In genomic region chr3:151891336-151891735, GRCm38 (mm10) we compare ENCODE assay signal across 10 mouse cellular contexts. TPM values are rescaled to one million over a fixed set of nuclear protein-coding genes. Genes with fewer than 3 reads are reported as not detected.
A peak's percentile ranks its signal among the peaks of the same experiment; 100 is the strongest.
DNase-seq lines count a peak whose midpoint lies in the region; ATAC-seq lines count a peak whose summit lies in the region.
"Had no signal": no experiment of that assay in that cellular context is flagged by ENCODE, and none has a peak within 500 bp of the region (broad histone marks: within the 10 kb centered on the region; RNA-seq: fewer than 3 reads in every experiment).

No protein-coding gene starts in this region.

- H3K27me3 ChIP-seq in heart, embryonic 16.5 days (ENCODE audit: control insufficient read depth, insufficient read depth, low read length), result no peaks in the 10 kb centered on the region
- H3K27me3 ChIP-seq in heart, embryonic 10.5 days (ENCODE audit: insufficient read depth, poor library complexity, severe bottlenecking), result no peaks in the 10 kb centered on the region
- H3K27me3 ChIP-seq in midbrain, embryonic 14.5 days (ENCODE audit: control insufficient read depth, insufficient read depth, low read length), result no peaks in the 10 kb centered on the region
- no peaks in the 10 kb centered on the region for H3K27me3 ChIP-seq in midbrain, embryonic 16.5 days (ENCODE audit: control insufficient read depth, insufficient read depth, low read depth, low read length)
- H3K27me3 ChIP-seq in embryonic facial prominence, embryonic 13.5 days, result no peaks in the 10 kb centered on the region
- no peaks in the 10 kb centered on the region for H3K27me3 ChIP-seq in stomach, embryonic 15.5 days (replicated peaks)
- H3K27me3 ChIP-seq: liver, embryonic 12.5 days had no signal

- no peaks in the 10 kb centered on the region for H3K36me3 ChIP-seq in heart, embryonic 16.5 days (ENCODE audit: control insufficient read depth, insufficient read depth)
- H3K36me3 ChIP-seq in heart, embryonic 10.5 days, result no peaks in the 10 kb centered on the region
- no peaks in the 10 kb centered on the region for H3K36me3 ChIP-seq in midbrain, embryonic 14.5 days (ENCODE audit: control insufficient read depth, insufficient read depth, low read length)
- H3K36me3 ChIP-seq in midbrain, embryonic 16.5 days (ENCODE audit: control insufficient read depth, insufficient read depth, low read length), result no peaks in the 10 kb centered on the region
- no peaks in the 10 kb centered on the region for H3K36me3 ChIP-seq in embryonic facial prominence, embryonic 13.5 days
- no peaks in the 10 kb centered on the region for H3K36me3 ChIP-seq in stomach, embryonic 15.5 days
- H3K36me3 ChIP-seq: liver, embryonic 12.5 days had no signal

- H3K4me1 ChIP-seq in heart, embryonic 16.5 days (ENCODE audit: control insufficient read depth, insufficient read depth, low read length), result peaks cover 23% of the 10 kb centered on the region
- H3K4me1 ChIP-seq in heart, embryonic 10.5 days, result peaks cover 18% of the 10 kb centered on the region; the same call in 1 of the 2 replicates
- H3K4me1 ChIP-seq in midbrain, embryonic 14.5 days (ENCODE audit: control insufficient read depth, insufficient read depth, low read length), result no peaks in the 10 kb centered on the region
- H3K4me1 ChIP-seq in midbrain, embryonic 16.5 days (ENCODE audit: control insufficient read depth, insufficient read depth, low read length), result 0 out of 2 replicates have a peak, but pooled peaks cover 4% of the 10 kb centered on the region
- H3K4me1 ChIP-seq in embryonic facial prominence, embryonic 13.5 days, result peaks cover 40% of the 10 kb centered on the region
- H3K4me1 ChIP-seq in stomach, embryonic 15.5 days, result peaks cover 13% of the 10 kb centered on the region; the same call in 1 of the 2 replicates
- H3K4me1 ChIP-seq: liver, embryonic 12.5 days had no signal

- no peak overlapping the region for H3K27ac ChIP-seq in heart, embryonic 16.5 days (ENCODE audit: low read length)
- H3K27ac ChIP-seq in heart, embryonic 10.5 days, result no peak overlapping the region
- no peak overlapping the region for H3K27ac ChIP-seq in midbrain, embryonic 14.5 days (replicated peaks; ENCODE audit: low read depth, low read length)
- no peak overlapping the region for H3K27ac ChIP-seq in midbrain, embryonic 16.5 days (ENCODE audit: low read length)
- peak overlapping the region; percentile 90 for H3K27ac ChIP-seq in embryonic facial prominence, embryonic 13.5 days
- peak overlapping the region; percentile 86 for H3K27ac ChIP-seq in stomach, embryonic 15.5 days
- H3K27ac ChIP-seq: liver, embryonic 12.5 days; macrophage had no signal

- no peak overlapping the region for H3K9ac ChIP-seq in heart, embryonic 16.5 days (ENCODE audit: low read length)
- no peak overlapping the region for H3K9ac ChIP-seq in midbrain, embryonic 14.5 days (replicated peaks; ENCODE audit: low read length)
- H3K9ac ChIP-seq in midbrain, embryonic 16.5 days (ENCODE audit: low read depth, low read length), result no peak overlapping the region
- H3K9ac ChIP-seq in embryonic facial prominence, embryonic 13.5 days, result no peak overlapping the region
- no peak overlapping the region for H3K9ac ChIP-seq in stomach, embryonic 15.5 days
- H3K9ac ChIP-seq: liver, embryonic 12.5 days had no signal

- H3K4me2 ChIP-seq in heart, embryonic 16.5 days (ENCODE audit: low read depth, low read length), result 0 out of 2 replicates have a peak overlapping the region, but pooled peaks have one; percentile 4
- H3K4me2 ChIP-seq in midbrain, embryonic 14.5 days (ENCODE audit: low read length), result no peak overlapping the region
- no peak overlapping the region for H3K4me2 ChIP-seq in midbrain, embryonic 16.5 days (ENCODE audit: low read length)
- H3K4me2 ChIP-seq in embryonic facial prominence, embryonic 13.5 days, result no peak overlapping the region
- H3K4me2 ChIP-seq in stomach, embryonic 15.5 days, result no peak overlapping the region
- H3K4me2 ChIP-seq: liver, embryonic 12.5 days had no signal

- no peak for ATAC-seq in heart, embryonic 16.5 days (replicated peaks; ENCODE audit: extremely low read depth, insufficient read depth, low FRiP score)
- ATAC-seq in midbrain, embryonic 14.5 days (ENCODE audit: low FRiP score, low TSS enrichment), result no peak
- ATAC-seq in midbrain, embryonic 16.5 days, result no peak
- no peak for ATAC-seq in embryonic facial prominence, embryonic 13.5 days (ENCODE audit: insufficient number of reproducible peaks, insufficient read depth, low FRiP score, low TSS enrichment, low read depth)
- no peak for ATAC-seq in stomach, embryonic 15.5 days (ENCODE audit: insufficient read depth, low FRiP score, low read depth)
- no peak for ATAC-seq in megakaryocyte-erythroid progenitor cell, adult 5-6 weeks (replicated peaks; ENCODE audit: low FRiP score, low TSS enrichment, poor library complexity, severe bottlenecking)
- ATAC-seq: liver, embryonic 12.5 days had no signal

- no peak overlapping the region for H3K4me3 ChIP-seq in heart, embryonic 16.5 days (ENCODE audit: low read length)
- H3K4me3 ChIP-seq in heart, embryonic 10.5 days, result no peak overlapping the region
- no peak overlapping the region for H3K4me3 ChIP-seq in midbrain, embryonic 14.5 days (replicated peaks; ENCODE audit: low read depth, low read length)
- no peak overlapping the region for H3K4me3 ChIP-seq in midbrain, embryonic 16.5 days (ENCODE audit: low read depth, low read length)
- no peak overlapping the region for H3K4me3 ChIP-seq in embryonic facial prominence, embryonic 13.5 days
- H3K4me3 ChIP-seq in stomach, embryonic 15.5 days (replicated peaks), result no peak overlapping the region
- H3K4me3 ChIP-seq: liver, embryonic 12.5 days had no signal

- 70% methylated on average over 3 of the region's 3 CpGs for WGBS in heart, embryonic 16.5 days
- 70% methylated on average over 3 of the region's 3 CpGs for WGBS in heart, embryonic 10.5 days
- WGBS in midbrain, embryonic 14.5 days, result 62% methylated on average over 3 of the region's 3 CpGs
- 51% methylated on average over 3 of the region's 3 CpGs for WGBS in midbrain, embryonic 16.5 days
- WGBS in embryonic facial prominence, embryonic 13.5 days, result 24% methylated on average over 3 of the region's 3 CpGs
- 44% methylated on average over 3 of the region's 3 CpGs for WGBS in stomach, embryonic 15.5 days

- no peaks in the 10 kb centered on the region for H3K9me3 ChIP-seq in heart, embryonic 16.5 days (replicated peaks; ENCODE audit: control insufficient read depth, low read length)
- H3K9me3 ChIP-seq in heart, embryonic 10.5 days, result no peaks in the 10 kb centered on the region
- no peaks in the 10 kb centered on the region for H3K9me3 ChIP-seq in midbrain, embryonic 14.5 days (ENCODE audit: control insufficient read depth, low read length)
- no peaks in the 10 kb centered on the region for H3K9me3 ChIP-seq in midbrain, embryonic 16.5 days (replicated peaks; ENCODE audit: control insufficient read depth, low read length, poor library complexity, severe bottlenecking)
- H3K9me3 ChIP-seq in embryonic facial prominence, embryonic 13.5 days, result no peaks in the 10 kb centered on the region
- H3K9me3 ChIP-seq in stomach, embryonic 15.5 days, result no peaks in the 10 kb centered on the region
- H3K9me3 ChIP-seq: liver, embryonic 12.5 days had no signal

- DNase-seq in heart, embryonic 10.5 days (ENCODE audit: low spot score), result no peak
- peak; percentile 23 for DNase-seq in midbrain, embryonic 14.5 days
- DNase-seq in embryo, embryonic 10.5 days (ENCODE audit: low spot score), result no peak

RNA-seq across cellular contexts. Expression of gene Ptgfr, which starts 53.9 kb away (rescaled TPM):
- polyA plus RNA-seq in heart, embryonic 16.5 days (2015; fragmentation: Nextera tagmentation; extraction: Ambion mirVana), result 1.4 and 1.6 TPM in 2 replicates
- 1.1 and 1.2 TPM in 2 replicates for polyA plus RNA-seq in heart, embryonic 10.5 days (2016; fragmentation: Nextera tagmentation; extraction: Ambion mirVana)
- polyA plus RNA-seq in midbrain, embryonic 14.5 days (2014; fragmentation: Nextera tagmentation; extraction: Ambion mirVana), result 0.09 and 0.17 TPM in 2 replicates
- polyA plus RNA-seq in midbrain, embryonic 16.5 days (2015; fragmentation: Nextera tagmentation; extraction: Ambion mirVana), result 0.60 and 1.0 TPM in 2 replicates
- polyA plus RNA-seq in embryonic facial prominence, embryonic 13.5 days (2015; fragmentation: Nextera tagmentation; extraction: Ambion mirVana), result 11.0 and 12.9 TPM in 2 replicates
- 0.64 and 0.83 TPM in 2 replicates for polyA plus RNA-seq in stomach, embryonic 15.5 days (2015; fragmentation: Nextera tagmentation; extraction: Ambion mirVana)
- total RNA-seq in megakaryocyte-erythroid progenitor cell, adult 5-6 weeks (2014; fragmentation: Nextera tagmentation), result not detected in 2 replicates
- total RNA-seq in megakaryocyte-erythroid progenitor cell, adult 5-6 weeks (2017), result not detected in 2 replicates
- polyA plus RNA-seq: macrophage had no signal

Comparison
In these comparisons a context has a peak if more than half of its experiments do, and no peak if none do; other contexts are left out.
1. H3K27ac ChIP-seq: peak in embryonic facial prominence, embryonic 13.5 days (single experiment) and stomach, embryonic 15.5 days (single experiment); none in heart, embryonic 16.5 days (single experiment), heart, embryonic 10.5 days (single experiment), midbrain, embryonic 14.5 days (single experiment) and midbrain, embryonic 16.5 days (single experiment).